Mouse (Mus musculus): Measurements from ENCODE around the gene Slc26a3. TPM values are rescaled to one million over a fixed set of nuclear protein-coding genes. Genes with fewer than 3 reads are reported as not detected.
"Not testable (repeated sequence)": the region's sequence is repeated elsewhere in the genome, so short reads cannot be mapped to it uniquely, and the experiment has no call there.

Slc26a3 gene
- polyA plus RNA-seq, 1 experiment: 1.1 TPM

DNA sequence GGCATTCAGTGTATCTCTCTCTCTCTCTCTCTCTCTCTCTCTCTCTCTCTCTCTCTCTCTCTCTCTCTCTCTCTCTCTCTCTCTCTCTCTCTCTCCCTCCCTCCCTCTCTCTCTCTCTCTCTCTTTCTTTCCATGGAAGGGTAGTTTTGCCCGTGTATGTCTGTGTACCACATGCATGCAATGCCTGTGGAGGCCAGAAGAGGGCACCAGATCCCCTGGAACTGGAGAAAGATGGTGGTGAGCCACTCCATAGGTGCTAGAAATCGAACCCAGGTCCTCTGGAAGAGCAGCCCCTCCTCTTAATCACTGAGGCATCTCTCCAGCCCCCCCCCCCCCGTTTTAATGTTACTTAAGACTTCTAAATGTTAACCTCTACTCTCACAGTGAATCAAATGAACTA lies 69.6 kb downstream of the Slc26a3 start:
- not testable (repeated sequence) for H3K27me3 ChIP-seq (ENCODE audit: control insufficient read depth, insufficient read depth, low read length, poor library complexity, severe bottlenecking); H3K27ac ChIP-seq (ENCODE audit: insufficient read depth, low read length); H3K4me1 ChIP-seq (ENCODE audit: control insufficient read depth, insufficient read depth, low read length); H3K36me3 ChIP-seq (ENCODE audit: control insufficient read depth, insufficient read depth, low read length, poor library complexity, severe bottlenecking); H3K9me3 ChIP-seq (replicated peaks; ENCODE audit: control insufficient read depth, insufficient read depth, low read length, poor library complexity, severe bottlenecking); H3K4me3 ChIP-seq (ENCODE audit: low read depth, low read length); H3K9ac ChIP-seq (ENCODE audit: low read depth, poor library complexity, severe bottlenecking)
- TF ChIP-seq CTCF (IDR thresholded peaks at IDR 0.05; ENCODE audit: low read depth, low read length): peak; percentile 81

DNA sequence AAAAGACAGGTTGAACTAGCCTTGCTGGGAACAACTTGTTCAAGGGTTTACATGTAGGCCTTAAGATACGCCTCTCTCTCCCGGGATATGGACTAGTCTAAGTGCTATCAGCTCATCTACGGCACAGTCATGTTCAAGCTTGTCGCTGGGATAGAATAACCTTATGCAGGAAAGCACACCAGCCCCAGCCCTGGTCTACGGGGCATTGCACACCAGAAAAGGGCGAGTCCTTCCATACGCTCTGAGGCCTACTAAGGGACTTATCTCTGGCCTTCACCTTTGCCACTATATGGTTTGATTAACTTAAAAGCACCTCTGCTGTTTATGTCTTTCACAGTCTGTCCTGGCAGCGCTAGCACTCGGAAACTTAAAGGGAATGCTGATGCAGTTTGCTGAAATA lies 70.7 kb downstream of the Slc26a3 start:
- no peak overlapping the region for H3K4me3 ChIP-seq (ENCODE audit: low read depth, low read length)
- H3K27me3 ChIP-seq (ENCODE audit: control insufficient read depth, insufficient read depth, low read length, poor library complexity, severe bottlenecking): no peaks in the 10 kb centered on the region
- no peak overlapping the region for H3K9ac ChIP-seq (ENCODE audit: low read depth, poor library complexity, severe bottlenecking)
- H3K36me3 ChIP-seq (ENCODE audit: control insufficient read depth, insufficient read depth, low read length, poor library complexity, severe bottlenecking): no peaks in the 10 kb centered on the region
- H3K9me3 ChIP-seq (replicated peaks; ENCODE audit: control insufficient read depth, insufficient read depth, low read length, poor library complexity, severe bottlenecking): no peaks in the 10 kb centered on the region
- H3K4me1 ChIP-seq (ENCODE audit: control insufficient read depth, insufficient read depth, low read length): peaks cover 1% of the 10 kb centered on the region
- TF ChIP-seq CTCF (IDR thresholded peaks at IDR 0.05; ENCODE audit: low read depth, low read length) (no peak), POLR2A (IDR thresholded peaks at IDR 0.05; ENCODE audit: insufficient read depth, low read length) (no peak), EP300 (IDR thresholded peaks at IDR 0.05; ENCODE audit: insufficient read depth, low read depth, low read length) (no peak)
- H3K27ac ChIP-seq (ENCODE audit: insufficient read depth, low read length): no peak overlapping the region

DNA sequence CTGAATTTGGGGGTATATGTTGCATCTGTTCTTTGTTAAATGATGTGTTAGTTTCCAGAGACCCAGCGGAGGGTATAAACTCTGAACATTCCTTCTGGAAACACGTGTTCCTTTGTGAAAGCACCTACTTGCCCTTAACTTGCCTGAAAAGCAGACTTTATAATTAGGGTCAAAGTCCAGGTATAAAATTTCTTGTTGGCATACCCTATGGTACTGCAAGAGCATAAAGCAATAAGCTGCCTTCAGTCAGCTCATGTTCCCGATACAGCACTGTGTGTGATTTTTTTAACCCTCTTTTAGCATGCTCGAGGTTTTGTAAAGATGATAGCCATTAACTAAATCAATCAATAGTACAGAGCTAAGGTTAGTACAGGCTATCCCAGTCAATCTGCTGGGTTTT lies 71.9 kb downstream of the Slc26a3 start:
- H3K9me3 ChIP-seq (replicated peaks; ENCODE audit: control insufficient read depth, insufficient read depth, low read length, poor library complexity, severe bottlenecking): no peaks in the 10 kb centered on the region
- no peaks in the 10 kb centered on the region for H3K27me3 ChIP-seq (ENCODE audit: control insufficient read depth, insufficient read depth, low read length, poor library complexity, severe bottlenecking)
- H3K4me1 ChIP-seq (ENCODE audit: control insufficient read depth, insufficient read depth, low read length): no peaks in the 10 kb centered on the region
- TF ChIP-seq EP300 (IDR thresholded peaks at IDR 0.05; ENCODE audit: insufficient read depth, low read depth, low read length): no peak
- no peak for TF ChIP-seq POLR2A (IDR thresholded peaks at IDR 0.05; ENCODE audit: insufficient read depth, low read length)
- no peak for TF ChIP-seq CTCF (IDR thresholded peaks at IDR 0.05; ENCODE audit: low read depth, low read length)
- no peaks in the 10 kb centered on the region for H3K36me3 ChIP-seq (ENCODE audit: control insufficient read depth, insufficient read depth, low read length, poor library complexity, severe bottlenecking)
- H3K4me3 ChIP-seq (ENCODE audit: low read depth, low read length): no peak overlapping the region
- no peak overlapping the region for H3K27ac ChIP-seq (ENCODE audit: insufficient read depth, low read length)
- no peak overlapping the region for H3K9ac ChIP-seq (ENCODE audit: low read depth, poor library complexity, severe bottlenecking)

DNA sequence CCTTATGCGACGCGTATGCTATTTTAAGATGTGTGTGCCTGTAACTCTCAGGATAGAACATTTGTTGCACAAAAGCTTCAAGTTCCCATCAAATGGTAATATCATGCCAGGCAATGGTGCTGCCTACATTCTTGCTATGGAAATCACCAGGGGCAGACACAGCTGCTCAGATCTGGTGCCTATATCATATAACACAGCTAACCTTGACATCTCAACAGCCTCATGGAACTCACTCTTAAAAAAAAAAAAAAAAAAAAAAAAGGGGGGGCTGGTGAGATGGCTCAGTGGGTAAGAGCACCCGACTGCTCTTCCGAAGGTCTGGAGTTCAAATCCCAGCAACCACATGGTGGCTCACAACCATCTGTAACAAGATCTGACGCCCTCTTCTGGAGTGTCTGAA lies 87.5 kb downstream of the Slc26a3 start:
- not testable (repeated sequence) for H3K27ac ChIP-seq (ENCODE audit: insufficient read depth, low read length); H3K27me3 ChIP-seq (ENCODE audit: control insufficient read depth, insufficient read depth, low read length, poor library complexity, severe bottlenecking); H3K9ac ChIP-seq (ENCODE audit: low read depth, poor library complexity, severe bottlenecking); H3K36me3 ChIP-seq (ENCODE audit: control insufficient read depth, insufficient read depth, low read length, poor library complexity, severe bottlenecking); H3K9me3 ChIP-seq (replicated peaks; ENCODE audit: control insufficient read depth, insufficient read depth, low read length, poor library complexity, severe bottlenecking); H3K4me1 ChIP-seq (ENCODE audit: control insufficient read depth, insufficient read depth, low read length); H3K4me3 ChIP-seq (ENCODE audit: low read depth, low read length)

DNA sequence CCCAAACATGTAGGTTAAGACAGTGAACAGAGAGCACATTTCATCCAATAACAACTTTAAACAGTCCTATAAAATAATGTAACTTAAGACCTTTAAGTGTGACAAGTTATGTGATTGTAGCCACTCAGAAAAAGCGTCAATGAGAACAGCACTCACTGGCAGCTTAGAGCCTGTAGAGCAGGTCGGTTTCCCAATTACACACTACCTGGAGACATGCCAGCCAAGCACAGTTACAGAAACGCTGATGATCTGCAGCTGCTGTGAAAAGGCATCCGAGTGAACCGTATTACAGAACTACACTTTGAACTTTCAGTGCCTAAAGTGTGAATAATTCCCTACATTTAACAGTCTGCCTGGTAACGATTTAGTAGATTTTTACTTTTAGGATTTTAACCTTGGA lies 95.8 kb downstream of the Slc26a3 start:
- Histone ChIP-seq H3K4me3 (ENCODE audit: low read depth, low read length) (no peak overlapping the region), H3K9me3 (replicated peaks; ENCODE audit: control insufficient read depth, insufficient read depth, low read length, poor library complexity, severe bottlenecking) (no peaks in the 10 kb centered on the region), H3K27ac (ENCODE audit: insufficient read depth, low read length) (no peak overlapping the region), H3K36me3 (ENCODE audit: control insufficient read depth, insufficient read depth, low read length, poor library complexity, severe bottlenecking) (peaks cover 26% of the 10 kb centered on the region), H3K27me3 (ENCODE audit: control insufficient read depth, insufficient read depth, low read length, poor library complexity, severe bottlenecking) (no peaks in the 10 kb centered on the region), H3K9ac (ENCODE audit: low read depth, poor library complexity, severe bottlenecking) (no peak overlapping the region), H3K4me1 (ENCODE audit: control insufficient read depth, insufficient read depth, low read length) (no peaks in the 10 kb centered on the region)
- TF ChIP-seq POLR2A (IDR thresholded peaks at IDR 0.05; ENCODE audit: insufficient read depth, low read length) (no peak), CTCF (IDR thresholded peaks at IDR 0.05; ENCODE audit: low read depth, low read length) (no peak), EP300 (IDR thresholded peaks at IDR 0.05; ENCODE audit: insufficient read depth, low read depth, low read length) (no peak)

DNA sequence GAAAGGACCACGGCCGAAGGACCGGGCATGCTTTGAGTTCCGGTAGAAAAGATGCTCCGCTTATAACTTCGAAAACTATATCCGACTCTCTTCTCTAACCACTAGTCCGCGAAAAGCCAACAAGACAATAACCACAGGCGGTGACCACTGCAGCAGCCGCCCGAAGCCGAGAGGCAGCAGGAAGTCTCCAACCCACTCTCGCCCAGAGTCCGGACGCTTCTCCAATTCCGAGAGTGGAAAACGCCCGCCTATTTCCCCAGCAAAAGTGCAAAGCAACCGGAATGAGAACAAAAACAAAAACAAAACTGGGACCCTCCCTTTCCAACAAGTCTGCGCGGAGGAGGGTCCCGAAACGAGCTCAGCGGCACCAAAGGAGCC lies 108.3 kb downstream of the Slc26a3 start:
- Histone ChIP-seq H3K9me3 (replicated peaks; ENCODE audit: control insufficient read depth, insufficient read depth, low read length, poor library complexity, severe bottlenecking) (no peaks in the 10 kb centered on the region), H3K27me3 (ENCODE audit: control insufficient read depth, insufficient read depth, low read length, poor library complexity, severe bottlenecking) (no peaks in the 10 kb centered on the region), H3K4me1 (ENCODE audit: control insufficient read depth, insufficient read depth, low read length) (peaks cover 1% of the 10 kb centered on the region), H3K4me3 (ENCODE audit: low read depth, low read length) (peak overlapping the region; percentile 88), H3K9ac (ENCODE audit: low read depth, poor library complexity, severe bottlenecking) (peak overlapping the region; percentile 64), H3K27ac (ENCODE audit: insufficient read depth, low read length) (no peak overlapping the region), H3K36me3 (ENCODE audit: control insufficient read depth, insufficient read depth, low read length, poor library complexity, severe bottlenecking) (peaks cover 7% of the 10 kb centered on the region)
- no peak for TF ChIP-seq POLR2A (IDR thresholded peaks at IDR 0.05; ENCODE audit: insufficient read depth, low read length)
- TF ChIP-seq EP300 (IDR thresholded peaks at IDR 0.05; ENCODE audit: insufficient read depth, low read depth, low read length): no peak
- no peak for TF ChIP-seq CTCF (IDR thresholded peaks at IDR 0.05; ENCODE audit: low read depth, low read length)

Data from ES-Bruce4 (cell line).